Mouse (Mus musculus) brain, embryonic 14.5 days (tissue): ENCODE data around the gene Ahr.

ENCODE experiments used
- CTCF ChIP-seq: fragments of 200-500 bp; IDR thresholded peaks from 2 replicates; pipeline ENCODE4 v1.5.1; 2012; ENCODE audit warnings: inconsistent platforms, mild to moderate bottlenecking, moderate library complexity, borderline replicate concordance; ENCODE audit not compliant: insufficient read depth, insufficient read length; ENCODE audit errors: extremely low read depth
- POLR2A ChIP-seq: fragments of 200-500 bp; IDR thresholded peaks from 2 replicates; pipeline ENCODE4 v1.6.1; 2012; ENCODE audit warnings: mild to moderate bottlenecking, inconsistent platforms, borderline replicate concordance; ENCODE audit not compliant: poor library complexity, insufficient read depth, insufficient read length, severe bottlenecking; ENCODE audit errors: extremely low read depth

- TF ChIP-seq POLR2A (no peak), CTCF (no peak)
These were observed 604 bp downstream of the Ahr start for GRCm38 (mm10) chr12:35534114-35534753.
